Mouse (Mus musculus) heart, postnatal 25 days (tissue): ENCODE data around the gene Rufy1. TPM values are rescaled to one million over a fixed set of nuclear protein-coding genes. Genes with fewer than 3 reads are reported as not detected.

Experiments used
- DNase-seq: peaks from one replicate; pipeline ENCODE4 v3.0.0; 2022; ENCODE audit warnings: low spot score
- intact Hi-C: fragments of 180-260 bp; cut with DNase I; formaldehyde crosslinking; loops from one replicate; pipeline ENCODE4 v1.15.1; 2025
- total RNA-seq, 2 experiments: library from RNA; stranded (reverse); gene quantifications; 2 replicates each; pipeline ENCODE4 v1.2.3; 2021

Gene Rufy1
- total RNA-seq, 2 experiments from 2014 or later: 27.6 to 29.5 TPM

GRCm38 (mm10) chr11:50431134-50432068, 476 bp upstream of the Rufy1 start:
- intact Hi-C loops: no loop called here

GRCm38 (mm10) chr11:50426056-50426455, 4.9 kb downstream of the Rufy1 start:
- intact Hi-C loops: no loop called here
- no peak for DNase-seq

More at GRCm38 (mm10) chr11:50431134-50432068, 476 bp upstream of the Rufy1 start:
- no peak for DNase-seq

GRCm38 (mm10) chr11:50421934-50422780, 8.8 kb downstream of the Rufy1 start:
- no peak for DNase-seq
- intact Hi-C loops: no loop called here

GRCm38 (mm10) chr11:50421461-50421860, 9.5 kb downstream of the Rufy1 start:
- intact Hi-C loops: no loop called here

GRCm38 (mm10) chr11:50417856-50418255, 13.1 kb downstream of the Rufy1 start:
- intact Hi-C loops: no loop called here
- DNase-seq: no peak

More at GRCm38 (mm10) chr11:50421461-50421860, 9.5 kb downstream of the Rufy1 start:
- DNase-seq: no peak

GRCm38 (mm10) chr11:50415563-50416241, 15.2 kb downstream of the Rufy1 start:
- DNase-seq: no peak
- intact Hi-C loops: no loop called here

- intact Hi-C loops: no loop called here
- no peak for DNase-seq
Measured at GRCm38 (mm10) chr11:50407235-50407634, 23.7 kb downstream of the Rufy1 start.

- DNase-seq: no peak
- intact Hi-C loops: no loop called here
Measured at GRCm38 (mm10) chr11:50403367-50404014, 27.4 kb downstream of the Rufy1 start.

GRCm38 (mm10) chr11:50402481-50402880, 28.4 kb downstream of the Rufy1 start:
- no peak for DNase-seq
- intact Hi-C loops: no loop called here

GRCm38 (mm10) chr11:50398803-50399202, 32.1 kb downstream of the Rufy1 start:
- intact Hi-C loops: no loop called here
- DNase-seq: no peak

- DNase-seq: no peak
- intact Hi-C loops: no loop called here
Measured at GRCm38 (mm10) chr11:50397316-50397715, 33.6 kb downstream of the Rufy1 start.

- DNase-seq: no peak
- intact Hi-C loops: no loop called here
Measured at GRCm38 (mm10) chr11:50396766-50397307, 34.1 kb downstream of the Rufy1 start.

GRCm38 (mm10) chr11:50394731-50395130, 36.2 kb downstream of the Rufy1 start:
- intact Hi-C loops: no loop called here
- no peak for DNase-seq

GRCm38 (mm10) chr11:50393306-50393705, 37.6 kb downstream of the Rufy1 start:
- intact Hi-C loops: no loop called here

GRCm38 (mm10) chr11:50391272-50391960, 39.5 kb downstream of the Rufy1 start:
- intact Hi-C loops: no loop called here
- DNase-seq: no peak

More at GRCm38 (mm10) chr11:50393306-50393705, 37.6 kb downstream of the Rufy1 start:
- no peak for DNase-seq

- intact Hi-C loops: no loop called here
Measured at GRCm38 (mm10) chr11:50389616-50390015, 41.3 kb downstream of the Rufy1 start.

GRCm38 (mm10) chr11:50389011-50389410, 41.9 kb downstream of the Rufy1 start:
- intact Hi-C loops: no loop called here
- DNase-seq: no peak

More at GRCm38 (mm10) chr11:50389616-50390015, 41.3 kb downstream of the Rufy1 start:
- no peak for DNase-seq

- intact Hi-C loops: no loop called here
- no peak for DNase-seq
Measured at GRCm38 (mm10) chr11:50388217-50388929, 42.6 kb downstream of the Rufy1 start.
